Comparison of ENCODE assay signal across 7 mouse cellular contexts in the genomic region with DNA sequence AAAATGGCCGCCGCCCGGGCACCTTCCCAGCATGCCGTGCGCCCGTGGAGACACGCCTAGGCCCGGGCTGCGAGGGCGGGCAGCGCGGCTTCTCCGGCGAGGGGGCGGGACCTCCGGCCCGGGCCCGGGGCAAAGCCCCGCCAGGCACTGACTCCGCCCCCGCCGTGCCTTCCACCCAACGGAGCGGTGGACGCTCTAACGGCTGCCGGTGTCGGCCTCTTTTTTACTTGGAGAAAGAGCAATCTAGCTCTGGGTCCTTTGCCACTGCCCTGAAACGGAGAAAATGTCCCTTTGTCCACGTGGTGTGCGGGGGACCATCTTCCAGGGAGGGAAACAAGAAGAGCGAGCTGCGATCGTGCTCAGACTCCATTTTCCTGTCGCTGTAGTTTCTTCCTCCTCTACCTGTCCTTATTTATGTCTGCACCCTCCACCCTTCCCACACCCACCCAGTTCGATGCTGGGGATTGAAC. TPM values are rescaled to one million over a fixed set of nuclear protein-coding genes. Genes with fewer than 3 reads are reported as not detected.
A peak's percentile ranks its signal among the peaks of the same experiment; 100 is the strongest.
DNase-seq lines count a peak whose midpoint lies in the region; ATAC-seq lines count a peak whose summit lies in the region.

A gene (minus strand): TSS at position 58 of the 470 bp plus-strand sequence.

- peaks cover 28% of the 10 kb centered on the region for H3K36me3 ChIP-seq in embryonic facial prominence, embryonic 10.5 days (replicated peaks)
- peaks cover 29% of the 10 kb centered on the region for H3K36me3 ChIP-seq in limb, embryonic 10.5 days
- H3K36me3 ChIP-seq in midbrain, embryonic 12.5 days: peaks cover 8% of the 10 kb centered on the region; the same call in 1 of the 2 replicates

- peak within 1 kb of the TSS; percentile 99 for H3K27ac ChIP-seq in embryonic facial prominence, embryonic 10.5 days (replicated peaks)
- H3K27ac ChIP-seq in limb, embryonic 10.5 days: peak within 1 kb of the TSS; percentile 99
- H3K27ac ChIP-seq in midbrain, embryonic 12.5 days (replicated peaks): peak within 1 kb of the TSS; percentile 93

- H3K9ac ChIP-seq in midbrain, embryonic 12.5 days (replicated peaks): peak within 1 kb of the TSS; percentile 95

- no peaks in the 10 kb centered on the region for H3K9me3 ChIP-seq in embryonic facial prominence, embryonic 10.5 days
- no peaks in the 10 kb centered on the region for H3K9me3 ChIP-seq in limb, embryonic 10.5 days (replicated peaks)
- H3K9me3 ChIP-seq in midbrain, embryonic 12.5 days: no peaks in the 10 kb centered on the region

- H3K4me2 ChIP-seq in midbrain, embryonic 12.5 days (replicated peaks): peak within 1 kb of the TSS; percentile 88

- DNase-seq in adrenal gland, postnatal 14 days: peak; percentile 97
- peak; percentile 96 for DNase-seq in embryonic facial prominence, embryonic 10.5 days (ENCODE audit: low spot score)
- peak; percentile 91 for DNase-seq in kidney, adult 11 months
- peak; percentile 96 for DNase-seq in limb, embryonic 10.5 days (ENCODE audit: low spot score)
- DNase-seq in skeletal muscle tissue, adult 2 months (ENCODE audit: low read depth, low spot score): peak; percentile 88

- ATAC-seq in granulocyte monocyte progenitor cell, adult 5-6 weeks (replicated peaks; ENCODE audit: poor library complexity, severe bottlenecking): peak; percentile 89
- peak; percentile 96 for ATAC-seq in midbrain, embryonic 12.5 days (ENCODE audit: low FRiP score, low read depth)

- no peaks in the 10 kb centered on the region for H3K27me3 ChIP-seq in embryonic facial prominence, embryonic 10.5 days (replicated peaks; ENCODE audit: low read depth, poor library complexity, severe bottlenecking)
- H3K27me3 ChIP-seq in limb, embryonic 10.5 days (ENCODE audit: low read depth, poor library complexity, severe bottlenecking): no peaks in the 10 kb centered on the region
- no peaks in the 10 kb centered on the region for H3K27me3 ChIP-seq in midbrain, embryonic 12.5 days

- under 1% methylated on average over 36 of the region's 36 CpGs for WGBS in embryonic facial prominence, embryonic 10.5 days
- WGBS in limb, embryonic 10.5 days: under 1% methylated on average over 36 of the region's 36 CpGs
- WGBS in midbrain, embryonic 12.5 days: under 1% methylated on average over 36 of the region's 36 CpGs

- H3K4me3 ChIP-seq in embryonic facial prominence, embryonic 10.5 days: peak within 1 kb of the TSS; percentile 99
- peak within 1 kb of the TSS; percentile 100 for H3K4me3 ChIP-seq in limb, embryonic 10.5 days
- peak within 1 kb of the TSS; percentile 77 for H3K4me3 ChIP-seq in midbrain, embryonic 12.5 days

- H3K4me1 ChIP-seq in embryonic facial prominence, embryonic 10.5 days: peaks cover 24% of the 10 kb centered on the region
- peaks cover 30% of the 10 kb centered on the region for H3K4me1 ChIP-seq in limb, embryonic 10.5 days
- H3K4me1 ChIP-seq in midbrain, embryonic 12.5 days: peaks cover 51% of the 10 kb centered on the region

RNA-seq across cellular contexts. Expression of the gene that starts here (rescaled TPM):
- 74.5 and 94.6 TPM in 2 replicates for total RNA-seq in adrenal gland, postnatal 14 days (2021)
- 104 and 117 TPM in 2 replicates for polyA plus RNA-seq in embryonic facial prominence, embryonic 10.5 days (2016; fragmentation: Nextera tagmentation; extraction: Ambion mirVana)
- 172 and 209 TPM in 2 replicates for total RNA-seq in granulocyte monocyte progenitor cell, adult 5-6 weeks (2014; fragmentation: Nextera tagmentation)
- 335 and 378 TPM in 2 replicates for total RNA-seq in granulocyte monocyte progenitor cell, adult 5-6 weeks (2017)
- 89.9 and 107 TPM in 2 replicates for polyA plus RNA-seq in limb, embryonic 10.5 days (2016; fragmentation: Nextera tagmentation; extraction: Ambion mirVana)
- polyA plus RNA-seq in midbrain, embryonic 12.5 days (2016; fragmentation: Nextera tagmentation; extraction: Ambion mirVana): 145 and 162 TPM in 2 replicates

Comparison
In these comparisons a context has a peak if more than half of its experiments do, and no peak if none do; other contexts are left out.
1. Peak in every context shown above with its lines: DNase-seq, ATAC-seq, H3K4me3 ChIP-seq and H3K27ac ChIP-seq.